Mouse (Mus musculus): ENCODE results near the gene Dcst2.

DNA sequence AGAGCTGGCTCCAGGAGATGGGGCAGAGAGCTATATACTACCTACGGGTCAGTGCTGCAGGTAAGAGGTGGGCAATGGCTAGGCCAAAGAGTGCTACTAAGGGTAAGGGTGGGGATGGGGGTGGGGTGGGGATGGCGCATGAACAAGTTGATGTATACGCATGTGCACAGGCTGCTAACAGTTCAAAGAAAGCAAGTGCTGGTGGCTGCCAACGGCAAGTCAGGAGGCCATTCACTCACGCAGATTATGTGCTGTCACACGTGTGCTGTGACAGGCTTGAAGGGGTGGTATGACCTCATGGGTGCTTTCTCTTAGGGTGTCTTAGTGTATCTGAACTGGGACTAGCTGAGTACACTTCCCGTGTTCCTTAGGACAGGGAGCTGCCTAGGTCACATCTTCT lies 39.6 kb downstream of the Dcst2 start:
- TF ChIP-seq CTCF (IDR thresholded peaks at IDR 0.05 in 2 of 3, conservative IDR thresholded peaks at IDR 0.05 in 1 of 3; ENCODE audit: control insufficient read depth in 1 of 3, insufficient read depth in 1 of 3, low read depth in 2 of 3, low read length in 3 of 3, poor library complexity in 1 of 3, severe bottlenecking in 1 of 3) (no peak), SMC3 (IDR thresholded peaks at IDR 0.05; ENCODE audit: low read depth, low read length) (no peak), BHLHE40 (IDR thresholded peaks at IDR 0.05; ENCODE audit: borderline replicate concordance, low read depth, low read length) (no peak)
